Mouse (Mus musculus): ENCODE measurements around the gene Lyrm1.

GRCm38 (mm10) chr7:119957421-119957820, 61.8 kb downstream of the Lyrm1 start:
- no peak for TF ChIP-seq POLR2A (IDR thresholded peaks at IDR 0.05; ENCODE audit: borderline replicate concordance, control insufficient read depth, low read depth, low read length)
- TF ChIP-seq CTCF (IDR thresholded peaks at IDR 0.05; ENCODE audit: control insufficient read depth, insufficient read depth, low read length): no peak

All from bone marrow, adult 2 months (tissue).